Mouse (Mus musculus): ENCODE results near the gene Ptrh2. TPM values are rescaled to one million over a fixed set of nuclear protein-coding genes. Genes with fewer than 3 reads are reported as not detected.
A peak's percentile ranks its signal among the peaks of the same experiment; 100 is the strongest.

Ptrh2 gene
- 23.0 and 23.3 TPM in 2 replicates for polyA plus RNA-seq (2015; fragmentation: Nextera tagmentation; extraction: Ambion mirVana)

DNA sequence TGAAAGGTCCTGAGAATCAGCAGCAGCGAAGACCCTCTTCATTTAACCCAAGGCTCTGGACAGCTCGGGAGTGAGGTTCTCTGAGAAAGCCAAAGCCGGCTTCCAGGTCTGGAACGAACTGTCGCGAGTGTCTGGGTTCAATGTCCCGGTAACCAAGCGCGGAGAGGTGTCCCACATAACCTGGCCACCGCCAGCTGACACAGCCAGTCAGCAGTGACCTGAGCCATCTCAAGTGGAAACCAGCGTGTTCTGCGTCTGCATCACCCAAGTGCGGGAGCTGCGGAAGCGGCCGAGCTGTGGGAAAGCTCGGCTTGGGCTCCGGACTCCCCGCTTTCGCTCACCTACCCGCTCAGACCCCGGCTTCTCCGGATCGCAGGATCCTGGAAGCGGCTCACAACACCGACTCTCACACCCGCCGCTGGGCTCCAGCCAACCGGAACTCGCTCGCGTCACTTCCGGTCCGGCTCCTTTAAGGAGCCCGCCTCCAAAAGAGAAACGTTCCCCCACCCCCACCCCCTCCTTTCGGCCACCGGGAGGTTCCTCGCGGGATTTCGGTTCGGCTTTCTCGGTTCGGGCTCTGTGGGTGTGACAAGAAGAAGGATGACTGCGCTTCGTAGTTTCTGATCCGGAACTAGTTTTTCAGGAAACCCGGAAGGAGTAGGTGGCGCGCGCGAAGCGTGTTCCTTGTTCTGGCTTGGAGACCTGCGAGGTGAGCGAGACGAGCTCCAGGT lies at the start of gene Ptrh2, which contains the start of gene Vmp1:
Ptrh2 (plus strand) TSS at position 591 of the 731 bp plus-strand sequence.
Vmp1 (minus strand) TSS at position 442 of the 731 bp plus-strand sequence.
- Histone ChIP-seq H3K27me3 (no peaks in the 10 kb centered on the region), H3K4me1 (replicated peaks) (peaks cover 63% of the 10 kb centered on the region), H3K9me3 (replicated peaks) (no peaks in the 10 kb centered on the region), H3K36me3 (peaks cover 23% of the 10 kb centered on the region), H3K4me3 (replicated peaks) (peak within 1 kb of the TSS; percentile 93), H3K27ac (peak within 1 kb of the TSS; percentile 96), H3K4me2 (peak within 1 kb of the TSS; percentile 86), H3K9ac (peak within 1 kb of the TSS; percentile 95)
- under 1% methylated on average over 56 of the region's 56 CpGs for WGBS (ENCODE audit: insufficient replicate concordance)
- DNase-seq, result peak; percentile 83
- peak; percentile 94 for ATAC-seq (ENCODE audit: low read depth)

DNA sequence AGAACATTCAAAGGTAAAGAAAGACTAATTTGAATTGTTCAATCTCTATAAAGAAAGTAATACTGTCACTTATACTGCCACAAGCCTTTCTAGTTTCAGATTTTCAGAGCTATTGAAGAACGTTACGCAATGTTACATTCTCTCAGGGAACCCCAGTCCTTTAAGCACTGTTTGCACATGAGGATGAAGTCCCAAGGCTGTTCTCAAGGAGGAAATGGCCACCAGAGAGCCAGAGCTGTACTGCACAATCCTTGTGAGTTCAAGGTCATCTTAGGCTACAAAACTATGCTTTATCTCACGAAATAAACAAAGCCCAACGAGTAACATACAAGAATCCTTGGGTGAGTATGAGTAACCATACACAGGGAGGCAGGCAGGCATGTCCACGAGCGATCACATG lies 49.4 kb upstream of the Ptrh2 start:
- Histone ChIP-seq H3K4me1 (replicated peaks) (no peaks in the 10 kb centered on the region; the same call in 1 of the 2 replicates), H3K9ac (no peak overlapping the region), H3K4me2 (no peak overlapping the region), H3K36me3 (peaks cover 39% of the 10 kb centered on the region), H3K9me3 (replicated peaks) (no peaks in the 10 kb centered on the region), H3K27ac (no peak overlapping the region), H3K27me3 (no peaks in the 10 kb centered on the region), H3K4me3 (replicated peaks) (no peak overlapping the region)
- WGBS (ENCODE audit: insufficient replicate concordance), result 84% methylated on average over 6 of the region's 6 CpGs
- no peak for ATAC-seq (ENCODE audit: low read depth)
- no peak for DNase-seq

DNA sequence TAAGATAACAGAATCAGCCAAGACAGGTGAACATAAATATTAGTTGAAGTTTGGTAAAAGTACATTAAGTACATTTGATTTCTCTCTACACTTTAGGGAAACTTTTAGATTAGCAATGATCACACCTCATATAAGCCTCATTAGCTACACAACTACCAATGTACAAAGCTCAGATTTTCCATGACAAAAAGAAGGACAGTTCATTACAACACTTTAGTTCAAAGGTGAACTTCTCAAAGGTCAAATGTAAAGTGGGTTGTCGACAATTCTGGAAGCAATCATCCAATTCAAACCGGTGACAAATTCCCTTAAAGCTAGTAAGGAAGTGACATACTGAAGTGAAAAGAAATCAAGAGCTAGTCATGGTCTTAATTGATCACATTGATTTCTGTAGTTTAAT lies 46.1 kb upstream of the Ptrh2 start:
- Histone ChIP-seq H3K27ac (no peak overlapping the region), H3K9me3 (replicated peaks) (no peaks in the 10 kb centered on the region), H3K9ac (no peak overlapping the region), H3K36me3 (peaks cover 41% of the 10 kb centered on the region), H3K4me1 (replicated peaks) (no peaks in the 10 kb centered on the region), H3K4me3 (replicated peaks) (no peak overlapping the region), H3K27me3 (no peaks in the 10 kb centered on the region), H3K4me2 (no peak overlapping the region)
- no peak for DNase-seq
- whole genome bisulfite sequencing (ENCODE audit: insufficient replicate concordance), result 79% methylated on average over 2 of the region's 2 CpGs
- no peak for ATAC-seq (ENCODE audit: low read depth)

DNA sequence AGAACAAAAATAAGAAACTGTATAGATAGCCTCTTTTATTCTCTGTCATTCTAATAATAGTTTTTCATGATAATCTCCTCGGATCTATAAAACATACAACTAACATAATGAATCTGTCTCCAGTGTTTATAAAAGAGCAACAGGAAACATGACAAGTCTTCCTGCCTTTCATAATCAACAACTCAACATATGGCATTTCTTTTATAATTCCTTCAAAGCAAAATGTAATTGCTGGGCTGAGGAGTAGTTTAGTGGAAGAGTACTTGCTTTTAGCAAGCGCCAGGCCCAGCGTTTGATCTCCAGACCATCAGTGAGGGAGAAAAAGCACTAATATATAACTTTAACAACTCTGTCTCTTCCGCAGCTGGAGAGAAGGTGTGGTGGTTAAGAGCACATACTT lies 42.1 kb upstream of the Ptrh2 start:
- Histone ChIP-seq H3K9me3 (replicated peaks) (no peaks in the 10 kb centered on the region), H3K4me3 (replicated peaks) (no peak overlapping the region), H3K27me3 (no peaks in the 10 kb centered on the region), H3K4me2 (no peak overlapping the region), H3K4me1 (replicated peaks) (no peaks in the 10 kb centered on the region), H3K36me3 (peaks cover 41% of the 10 kb centered on the region), H3K9ac (no peak overlapping the region), H3K27ac (no peak overlapping the region)
- WGBS (ENCODE audit: insufficient replicate concordance), result 86% methylated on average over 4 of the region's 4 CpGs
- DNase-seq, result no peak
- ATAC-seq (ENCODE audit: low read depth), result no peak

- Histone ChIP-seq H3K36me3 (peaks cover 41% of the 10 kb centered on the region), H3K27me3 (no peaks in the 10 kb centered on the region), H3K4me1 (replicated peaks) (no peaks in the 10 kb centered on the region), H3K4me3 (replicated peaks) (no peak overlapping the region), H3K27ac (no peak overlapping the region), H3K9ac (no peak overlapping the region), H3K9me3 (replicated peaks) (no peaks in the 10 kb centered on the region), H3K4me2 (no peak overlapping the region)
- 90% methylated on average over 4 of the region's 4 CpGs for WGBS (ENCODE audit: insufficient replicate concordance)
- ATAC-seq (ENCODE audit: low read depth) (no peak), DNase-seq (no peak)
Observed at GRCm38 (mm10) chr11:86644553-86644952, 39.2 kb upstream of the Ptrh2 start.

- Histone ChIP-seq H3K27me3 (no peaks in the 10 kb centered on the region), H3K9ac (no peak overlapping the region), H3K4me1 (replicated peaks) (no peaks in the 10 kb centered on the region), H3K9me3 (replicated peaks) (no peaks in the 10 kb centered on the region), H3K27ac (peak overlapping the region; percentile 16; the same call in 1 of the 2 replicates), H3K36me3 (peaks cover 32% of the 10 kb centered on the region), H3K4me3 (replicated peaks) (no peak overlapping the region), H3K4me2 (no peak overlapping the region)
- DNase-seq (no peak), ATAC-seq (ENCODE audit: low read depth) (no peak)
- WGBS (ENCODE audit: insufficient replicate concordance), result 80% methylated on average over 7 of the region's 7 CpGs
Observed at GRCm38 (mm10) chr11:86646136-86646834, 37.5 kb upstream of the Ptrh2 start.

GRCm38 (mm10) chr11:86646885-86647459 lies 36.8 kb upstream of the Ptrh2 start:
- Histone ChIP-seq H3K9me3 (replicated peaks) (no peaks in the 10 kb centered on the region), H3K27ac (peak overlapping the region; percentile 16; the same call in 1 of the 2 replicates), H3K4me1 (replicated peaks) (no peaks in the 10 kb centered on the region), H3K9ac (no peak overlapping the region), H3K27me3 (no peaks in the 10 kb centered on the region), H3K4me2 (no peak overlapping the region), H3K4me3 (replicated peaks) (no peak overlapping the region), H3K36me3 (peaks cover 26% of the 10 kb centered on the region)
- DNase-seq, result no peak
- WGBS (ENCODE audit: insufficient replicate concordance), result 92% methylated on average over 3 of the region's 3 CpGs
- no peak for ATAC-seq (ENCODE audit: low read depth)

DNA sequence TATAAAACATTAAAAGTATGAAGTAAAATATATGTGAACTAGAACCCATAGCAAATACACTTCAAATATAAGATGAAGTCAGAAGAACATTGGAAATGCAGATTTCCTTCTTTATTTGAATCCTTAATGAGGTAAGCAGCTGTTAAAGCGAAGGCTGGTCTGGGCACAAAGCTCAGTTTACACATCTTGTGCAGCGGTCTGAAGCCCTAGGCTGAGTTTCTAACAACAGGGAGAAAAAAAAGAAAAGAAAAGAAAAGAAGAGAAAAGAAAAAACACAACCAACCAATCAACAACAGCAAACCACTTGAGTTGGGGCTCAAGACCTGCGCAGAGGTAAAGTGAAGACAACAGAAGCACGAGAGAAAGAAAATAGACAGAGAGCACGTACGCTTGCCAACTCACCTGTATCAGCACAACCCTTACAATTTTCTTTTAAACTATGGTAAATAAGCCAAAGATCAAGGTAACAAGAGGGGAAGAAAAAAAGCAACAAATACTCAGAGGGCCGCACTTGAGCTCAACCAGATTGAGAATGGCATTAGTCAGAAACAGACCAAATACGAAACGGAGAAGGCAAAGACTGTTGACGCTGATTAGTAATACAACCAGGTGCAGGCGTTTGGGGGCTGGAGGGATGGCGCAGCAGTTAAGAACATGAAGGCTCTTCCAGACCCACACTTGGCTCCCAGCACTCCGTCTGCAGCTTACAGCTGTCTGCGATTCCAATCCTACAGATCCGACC lies 35.9 kb upstream of the Ptrh2 start:
- H3K9me3 ChIP-seq (replicated peaks), result no peaks in the 10 kb centered on the region
- no peak for DNase-seq
- WGBS (ENCODE audit: insufficient replicate concordance), result 91% methylated on average over 15 of the region's 15 CpGs
- no peak overlapping the region for H3K27ac ChIP-seq
- H3K4me3 ChIP-seq (replicated peaks), result no peak overlapping the region
- H3K4me1 ChIP-seq (replicated peaks), result no peaks in the 10 kb centered on the region; the same call in 1 of the 2 replicates
- H3K36me3 ChIP-seq, result peaks cover 21% of the 10 kb centered on the region
- H3K27me3 ChIP-seq, result no peaks in the 10 kb centered on the region
- no peak overlapping the region for H3K4me2 ChIP-seq
- no peak for ATAC-seq (ENCODE audit: low read depth)
- H3K9ac ChIP-seq, result no peak overlapping the region

GRCm38 (mm10) chr11:86649542-86649941 lies 34.2 kb upstream of the Ptrh2 start:
- H3K4me3 ChIP-seq (replicated peaks), result no peak overlapping the region
- peaks cover 22% of the 10 kb centered on the region; the same call in 1 of the 2 replicates for H3K36me3 ChIP-seq
- H3K27me3 ChIP-seq, result no peaks in the 10 kb centered on the region
- H3K4me1 ChIP-seq (replicated peaks), result no peaks in the 10 kb centered on the region; the same call in 1 of the 2 replicates
- ATAC-seq (ENCODE audit: low read depth), result no peak
- WGBS (ENCODE audit: insufficient replicate concordance), result 64% methylated on average over 1 of the region's 1 CpGs
- H3K9ac ChIP-seq, result no peak overlapping the region
- H3K9me3 ChIP-seq (replicated peaks), result no peaks in the 10 kb centered on the region
- no peak overlapping the region for H3K27ac ChIP-seq
- no peak for DNase-seq
- H3K4me2 ChIP-seq, result no peak overlapping the region

- 86% methylated on average over 6 of the region's 6 CpGs for WGBS (ENCODE audit: insufficient replicate concordance)
- Histone ChIP-seq H3K27ac (no peak overlapping the region), H3K4me3 (replicated peaks) (no peak overlapping the region), H3K27me3 (no peaks in the 10 kb centered on the region), H3K36me3 (peaks cover 25% of the 10 kb centered on the region; the same call in 1 of the 2 replicates), H3K9ac (no peak overlapping the region), H3K9me3 (replicated peaks) (no peaks in the 10 kb centered on the region), H3K4me2 (no peak overlapping the region), H3K4me1 (replicated peaks) (no peaks in the 10 kb centered on the region; the same call in 1 of the 2 replicates)
- ATAC-seq (ENCODE audit: low read depth) (no peak), DNase-seq (no peak)
Observed at GRCm38 (mm10) chr11:86650676-86651075, 33.1 kb upstream of the Ptrh2 start.

DNA sequence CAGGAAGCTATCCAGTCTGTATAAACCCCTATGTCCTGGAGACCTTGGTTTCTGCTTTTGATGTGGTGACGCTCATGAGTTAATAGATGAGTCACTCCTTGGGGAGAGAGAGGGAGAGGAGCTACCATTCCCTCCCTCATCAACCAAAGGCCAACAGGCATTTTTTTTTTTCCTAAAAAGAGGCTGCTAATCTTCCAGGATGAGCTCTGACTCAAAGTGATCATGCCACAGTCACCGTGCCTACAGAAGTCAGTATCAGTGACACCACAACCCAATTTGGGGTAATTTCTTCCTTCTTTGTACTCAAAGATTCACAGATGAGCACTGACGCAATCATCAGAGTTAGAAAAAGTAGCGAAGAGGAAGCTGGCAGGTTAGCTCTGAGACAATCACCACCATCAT lies 31.2 kb upstream of the Ptrh2 start:
- 63% methylated on average over 4 of the region's 4 CpGs for WGBS (ENCODE audit: insufficient replicate concordance)
- no peaks in the 10 kb centered on the region for H3K9me3 ChIP-seq (replicated peaks)
- ATAC-seq (ENCODE audit: low read depth), result no peak

More for the DNA sequence above, 31.2 kb upstream of the Ptrh2 start:
- Histone ChIP-seq H3K27ac (0 out of 2 replicates have a peak overlapping the region, but pooled peaks have one; percentile 1), H3K27me3 (no peaks in the 10 kb centered on the region), H3K36me3 (peaks cover 20% of the 10 kb centered on the region; the same call in 1 of the 2 replicates), H3K4me3 (replicated peaks) (no peak overlapping the region), H3K4me1 (replicated peaks) (peaks cover 18% of the 10 kb centered on the region), H3K9ac (no peak overlapping the region), H3K4me2 (no peak overlapping the region)
- no peak for DNase-seq
